Mouse (Mus musculus): ENCODE results near the gene Grsf1.

The Grsf1 gene

GRCm38 (mm10) chr5:88675443-88676387 lies at the start of gene Grsf1:
Gene Grsf1 (minus strand): TSS chr5:88676171.
- peak; percentile 92 for DNase-seq (ENCODE audit: extremely low spot score)

- DNase-seq (ENCODE audit: extremely low spot score): no peak
Observed at GRCm38 (mm10) chr5:88724030-88724429, 48.1 kb upstream of the Grsf1 start.

- DNase-seq (ENCODE audit: extremely low spot score): no peak
Observed at GRCm38 (mm10) chr5:88722213-88722600, 46.2 kb upstream of the Grsf1 start.

- DNase-seq (ENCODE audit: extremely low spot score): peak; percentile 24
Observed at GRCm38 (mm10) chr5:88721565-88722212, 45.7 kb upstream of the Grsf1 start.

- no peak for DNase-seq (ENCODE audit: extremely low spot score)
Observed at GRCm38 (mm10) chr5:88721003-88721475, 45.1 kb upstream of the Grsf1 start.

- DNase-seq (ENCODE audit: extremely low spot score): peak; percentile 97
Observed at GRCm38 (mm10) chr5:88720116-88721002, 44.4 kb upstream of the Grsf1 start, which contains the start of gene Mob1b. Gene Mob1b (plus strand): TSS chr5:88720855.

GRCm38 (mm10) chr5:88716983-88717382 lies 41.0 kb upstream of the Grsf1 start:
- DNase-seq (ENCODE audit: extremely low spot score): no peak

GRCm38 (mm10) chr5:88712328-88712727 lies 36.4 kb upstream of the Grsf1 start:
- no peak for DNase-seq (ENCODE audit: extremely low spot score)

- DNase-seq (ENCODE audit: extremely low spot score): peak; percentile 41
Observed at GRCm38 (mm10) chr5:88711618-88712224, 35.8 kb upstream of the Grsf1 start.

GRCm38 (mm10) chr5:88711128-88711527 lies 35.2 kb upstream of the Grsf1 start:
- peak; percentile 24 for DNase-seq (ENCODE audit: extremely low spot score)

GRCm38 (mm10) chr5:88703551-88703950 lies 27.6 kb upstream of the Grsf1 start:
- no peak for DNase-seq (ENCODE audit: extremely low spot score)

- DNase-seq (ENCODE audit: extremely low spot score): no peak
Observed at GRCm38 (mm10) chr5:88702041-88702440, 26.1 kb upstream of the Grsf1 start.

- DNase-seq (ENCODE audit: extremely low spot score): no peak
Observed at GRCm38 (mm10) chr5:88699251-88699913, 23.4 kb upstream of the Grsf1 start.

- DNase-seq (ENCODE audit: extremely low spot score): no peak
Observed at GRCm38 (mm10) chr5:88697291-88697690, 21.3 kb upstream of the Grsf1 start.

- no peak for DNase-seq (ENCODE audit: extremely low spot score)
Observed at GRCm38 (mm10) chr5:88693057-88693456, 17.1 kb upstream of the Grsf1 start.

GRCm38 (mm10) chr5:88692586-88692985 lies 16.6 kb upstream of the Grsf1 start:
- no peak for DNase-seq (ENCODE audit: extremely low spot score)

- no peak for DNase-seq (ENCODE audit: extremely low spot score)
Observed at GRCm38 (mm10) chr5:88691506-88692095, 15.6 kb upstream of the Grsf1 start.

- DNase-seq (ENCODE audit: extremely low spot score): no peak
Observed at GRCm38 (mm10) chr5:88690681-88691505, 14.9 kb upstream of the Grsf1 start.

GRCm38 (mm10) chr5:88689279-88689938 lies 13.4 kb upstream of the Grsf1 start:
- DNase-seq (ENCODE audit: extremely low spot score): no peak
